Mouse (Mus musculus): ENCODE data around the gene Tpm4.
"Not testable (repeated sequence)": the region's sequence is repeated elsewhere in the genome, so short reads cannot be mapped to it uniquely, and the experiment has no call there.

Tpm4 gene

GRCm38 (mm10) chr8:72134756-72135445 lies at the start of gene Tpm4:
TSS of gene Tpm4 (plus strand) at chr8:72134975.
- in situ Hi-C loops (cut with MboI; ENCODE audit: low pct_unique_long_range_greater_than_20kb in 1 of 2, low sequenced_read_pairs in 2 of 2, unreplicated experiment in 1 of 2), result no loop called here

GRCm38 (mm10) chr8:72087611-72088010 lies 47.2 kb upstream of the Tpm4 start:
- in situ Hi-C loops (cut with MboI; ENCODE audit: low pct_unique_long_range_greater_than_20kb in 1 of 2, low sequenced_read_pairs in 2 of 2, unreplicated experiment in 1 of 2), result not testable (repeated sequence)

GRCm38 (mm10) chr8:72096721-72097120 lies 38.1 kb upstream of the Tpm4 start:
- in situ Hi-C loops (cut with MboI; ENCODE audit: low pct_unique_long_range_greater_than_20kb in 1 of 2, low sequenced_read_pairs in 2 of 2, unreplicated experiment in 1 of 2), result loop anchor here in 1 of 2 experiments (10.0 kb wide), 1 partner anchor 52 kb away; the partner anchor contains the start of gene Olfr372

GRCm38 (mm10) chr8:72099377-72100103 lies 35.2 kb upstream of the Tpm4 start:
- in situ Hi-C loops (cut with MboI; ENCODE audit: low pct_unique_long_range_greater_than_20kb in 1 of 2, low sequenced_read_pairs in 2 of 2, unreplicated experiment in 1 of 2), result loop anchor here in 1 of 2 experiments (10.0 kb wide), 1 partner anchor 55 kb away; the partner anchor contains the start of gene Olfr372

GRCm38 (mm10) chr8:72105165-72105564 lies 29.6 kb upstream of the Tpm4 start:
- in situ Hi-C loops (cut with MboI; ENCODE audit: low pct_unique_long_range_greater_than_20kb in 1 of 2, low sequenced_read_pairs in 2 of 2, unreplicated experiment in 1 of 2), result no loop called here

- in situ Hi-C loops (cut with MboI; ENCODE audit: low pct_unique_long_range_greater_than_20kb in 1 of 2, low sequenced_read_pairs in 2 of 2, unreplicated experiment in 1 of 2), result no loop called here
These were observed 28.0 kb upstream of the Tpm4 start, which contains the start of gene Olfr374 for GRCm38 (mm10) chr8:72106740-72107139. TSS of gene Olfr374 (plus strand) at chr8:72107040.

- in situ Hi-C loops (cut with MboI; ENCODE audit: low pct_unique_long_range_greater_than_20kb in 1 of 2, low sequenced_read_pairs in 2 of 2, unreplicated experiment in 1 of 2), result loop anchor here in 1 of 2 experiments (5.0 kb wide), 1 partner anchor 101 kb away; the partner anchor contains the start of genes Cib3 and Gm11034
These were observed 23.9 kb upstream of the Tpm4 start for GRCm38 (mm10) chr8:72110876-72111275.

- in situ Hi-C loops (cut with MboI; ENCODE audit: low pct_unique_long_range_greater_than_20kb in 1 of 2, low sequenced_read_pairs in 2 of 2, unreplicated experiment in 1 of 2), result loop anchor here in 1 of 2 experiments (5.0 kb wide), 1 partner anchor 100 kb away; the partner anchor contains the start of genes Cib3 and Gm11034
These were observed 22.3 kb upstream of the Tpm4 start for GRCm38 (mm10) chr8:72112486-72112885.

GRCm38 (mm10) chr8:72115202-72115601 lies 19.6 kb upstream of the Tpm4 start:
- in situ Hi-C loops (cut with MboI; ENCODE audit: low pct_unique_long_range_greater_than_20kb in 1 of 2, low sequenced_read_pairs in 2 of 2, unreplicated experiment in 1 of 2), result no loop called here

GRCm38 (mm10) chr8:72118616-72119015 lies 16.2 kb upstream of the Tpm4 start:
- in situ Hi-C loops (cut with MboI; ENCODE audit: low pct_unique_long_range_greater_than_20kb in 1 of 2, low sequenced_read_pairs in 2 of 2, unreplicated experiment in 1 of 2), result no loop called here

GRCm38 (mm10) chr8:72121486-72121885 lies 13.3 kb upstream of the Tpm4 start:
- in situ Hi-C loops (cut with MboI; ENCODE audit: low pct_unique_long_range_greater_than_20kb in 1 of 2, low sequenced_read_pairs in 2 of 2, unreplicated experiment in 1 of 2), result not testable (repeated sequence)

- in situ Hi-C loops (cut with MboI; ENCODE audit: low pct_unique_long_range_greater_than_20kb in 1 of 2, low sequenced_read_pairs in 2 of 2, unreplicated experiment in 1 of 2), result no loop called here
These were observed 12.8 kb upstream of the Tpm4 start for GRCm38 (mm10) chr8:72121997-72122396.

- in situ Hi-C loops (cut with MboI; ENCODE audit: low pct_unique_long_range_greater_than_20kb in 1 of 2, low sequenced_read_pairs in 2 of 2, unreplicated experiment in 1 of 2), result no loop called here
These were observed 6.9 kb upstream of the Tpm4 start for GRCm38 (mm10) chr8:72127834-72128233.

- in situ Hi-C loops (cut with MboI; ENCODE audit: low pct_unique_long_range_greater_than_20kb in 1 of 2, low sequenced_read_pairs in 2 of 2, unreplicated experiment in 1 of 2), result no loop called here
These were observed 3.5 kb upstream of the Tpm4 start for GRCm38 (mm10) chr8:72131251-72131650.

GRCm38 (mm10) chr8:72131901-72132300 lies 2.9 kb upstream of the Tpm4 start:
- in situ Hi-C loops (cut with MboI; ENCODE audit: low pct_unique_long_range_greater_than_20kb in 1 of 2, low sequenced_read_pairs in 2 of 2, unreplicated experiment in 1 of 2), result no loop called here

GRCm38 (mm10) chr8:72132417-72132816 lies 2.4 kb upstream of the Tpm4 start:
- in situ Hi-C loops (cut with MboI; ENCODE audit: low pct_unique_long_range_greater_than_20kb in 1 of 2, low sequenced_read_pairs in 2 of 2, unreplicated experiment in 1 of 2), result no loop called here

- in situ Hi-C loops (cut with MboI; ENCODE audit: low pct_unique_long_range_greater_than_20kb in 1 of 2, low sequenced_read_pairs in 2 of 2, unreplicated experiment in 1 of 2), result no loop called here
These were observed 1.9 kb upstream of the Tpm4 start for GRCm38 (mm10) chr8:72132891-72133290.

GRCm38 (mm10) chr8:72133507-72133906 lies 1.3 kb upstream of the Tpm4 start:
- in situ Hi-C loops (cut with MboI; ENCODE audit: low pct_unique_long_range_greater_than_20kb in 1 of 2, low sequenced_read_pairs in 2 of 2, unreplicated experiment in 1 of 2), result no loop called here

GRCm38 (mm10) chr8:72135446-72136301 lies 899 bp downstream of the Tpm4 start:
- in situ Hi-C loops (cut with MboI; ENCODE audit: low pct_unique_long_range_greater_than_20kb in 1 of 2, low sequenced_read_pairs in 2 of 2, unreplicated experiment in 1 of 2), result no loop called here
